Comparison of ENCODE assay signal across 22 mouse cellular contexts in genomic region chr14:18008524-18008923, GRCm38 (mm10).
DNase-seq lines count a peak whose midpoint lies in the region; ATAC-seq and TF ChIP-seq lines count a peak whose summit lies in the region.
"Had no signal": no experiment of that assay in that cellular context is flagged by ENCODE, and none has a peak within 500 bp of the region (broad histone marks: within the 10 kb centered on the region; RNA-seq: fewer than 3 reads in every experiment).

No protein-coding gene starts in this region.

- no peak overlapping the region for H3K27ac ChIP-seq in forebrain, embryonic 14.5 days (ENCODE audit: low read depth, low read length)
- no peak overlapping the region for H3K27ac ChIP-seq in forebrain, embryonic 10.5 days
- no peak overlapping the region for H3K27ac ChIP-seq in hindbrain, postnatal 0 days
- no peak overlapping the region for H3K27ac ChIP-seq in hindbrain, embryonic 16.5 days (ENCODE audit: low read depth, low read length)
- H3K27ac ChIP-seq in midbrain, embryonic 15.5 days = no peak overlapping the region
- no peak overlapping the region for H3K27ac ChIP-seq in midbrain, embryonic 10.5 days (replicated peaks)
- H3K27ac ChIP-seq: embryonic facial prominence, embryonic 12.5 days; forebrain, embryonic 12.5 days; heart, embryonic 13.5 days; hindbrain, embryonic 15.5 days had no signal

- no peak for TF ChIP-seq CTCF in hindbrain, postnatal 0 days (IDR thresholded peaks at IDR 0.05; ENCODE audit: low read depth)

- no peak overlapping the region for H3K4me3 ChIP-seq in forebrain, embryonic 14.5 days (ENCODE audit: low read depth, low read length)
- no peak overlapping the region for H3K4me3 ChIP-seq in forebrain, embryonic 10.5 days
- H3K4me3 ChIP-seq in hindbrain, postnatal 0 days (ENCODE audit: low read length) = no peak overlapping the region
- no peak overlapping the region for H3K4me3 ChIP-seq in hindbrain, embryonic 16.5 days (ENCODE audit: low read length)
- no peak overlapping the region for H3K4me3 ChIP-seq in midbrain, embryonic 15.5 days
- H3K4me3 ChIP-seq in midbrain, embryonic 10.5 days = no peak overlapping the region
- H3K4me3 ChIP-seq: embryonic facial prominence, embryonic 12.5 days; forebrain, embryonic 12.5 days; heart, embryonic 13.5 days; hindbrain, embryonic 15.5 days had no signal

- H3K4me1 ChIP-seq in forebrain, embryonic 14.5 days (ENCODE audit: control insufficient read depth, insufficient read depth, low read length) = no peaks in the 10 kb centered on the region
- no peaks in the 10 kb centered on the region for H3K4me1 ChIP-seq in forebrain, embryonic 10.5 days
- no peaks in the 10 kb centered on the region for H3K4me1 ChIP-seq in hindbrain, postnatal 0 days (ENCODE audit: insufficient read depth, low read length)
- H3K4me1 ChIP-seq in hindbrain, embryonic 16.5 days (ENCODE audit: control insufficient read depth, insufficient read depth, low read depth, low read length) = no peaks in the 10 kb centered on the region
- H3K4me1 ChIP-seq in midbrain, embryonic 15.5 days = no peaks in the 10 kb centered on the region
- no peaks in the 10 kb centered on the region for H3K4me1 ChIP-seq in midbrain, embryonic 10.5 days
- H3K4me1 ChIP-seq: embryonic facial prominence, embryonic 12.5 days; forebrain, embryonic 12.5 days; heart, embryonic 13.5 days; hindbrain, embryonic 15.5 days had no signal

- no peaks in the 10 kb centered on the region for H3K36me3 ChIP-seq in forebrain, embryonic 14.5 days (ENCODE audit: control insufficient read depth, insufficient read depth, low read length)
- no peaks in the 10 kb centered on the region for H3K36me3 ChIP-seq in forebrain, embryonic 10.5 days (replicated peaks)
- H3K36me3 ChIP-seq in hindbrain, postnatal 0 days (ENCODE audit: insufficient read depth, low read length) = no peaks in the 10 kb centered on the region
- no peaks in the 10 kb centered on the region for H3K36me3 ChIP-seq in hindbrain, embryonic 16.5 days (ENCODE audit: control insufficient read depth, insufficient read depth, low read length)
- no peaks in the 10 kb centered on the region for H3K36me3 ChIP-seq in midbrain, embryonic 15.5 days (replicated peaks)
- H3K36me3 ChIP-seq in midbrain, embryonic 10.5 days = no peaks in the 10 kb centered on the region
- H3K36me3 ChIP-seq: embryonic facial prominence, embryonic 12.5 days; forebrain, embryonic 12.5 days; heart, embryonic 13.5 days; hindbrain, embryonic 15.5 days had no signal

- no peak overlapping the region for H3K9ac ChIP-seq in forebrain, embryonic 14.5 days (ENCODE audit: low read length)
- no peak overlapping the region for H3K9ac ChIP-seq in hindbrain, postnatal 0 days (replicated peaks; ENCODE audit: low read length)
- H3K9ac ChIP-seq in hindbrain, embryonic 16.5 days (ENCODE audit: low read depth, low read length) = no peak overlapping the region
- H3K9ac ChIP-seq in midbrain, embryonic 15.5 days = no peak overlapping the region
- H3K9ac ChIP-seq: embryonic facial prominence, embryonic 12.5 days; forebrain, embryonic 12.5 days; heart, embryonic 13.5 days; hindbrain, embryonic 15.5 days had no signal

- H3K4me2 ChIP-seq in forebrain, embryonic 14.5 days (ENCODE audit: low read length) = no peak overlapping the region
- H3K4me2 ChIP-seq in hindbrain, postnatal 0 days (ENCODE audit: low read depth, low read length) = no peak overlapping the region
- H3K4me2 ChIP-seq in hindbrain, embryonic 16.5 days (ENCODE audit: low read length) = no peak overlapping the region
- no peak overlapping the region for H3K4me2 ChIP-seq in midbrain, embryonic 15.5 days
- H3K4me2 ChIP-seq: embryonic facial prominence, embryonic 12.5 days; forebrain, embryonic 12.5 days; heart, embryonic 13.5 days; hindbrain, embryonic 15.5 days had no signal

- no peak for ATAC-seq in forebrain, embryonic 14.5 days
- ATAC-seq in hindbrain, postnatal 0 days = 0 out of 2 replicates have a peak, but pooled peaks have one; percentile 27
- no peak for ATAC-seq in hindbrain, embryonic 16.5 days
- ATAC-seq in midbrain, embryonic 15.5 days (replicated peaks) = 0 out of 2 replicates have a peak, but pooled peaks have one; percentile 48
- ATAC-seq: CD4-positive, CD25-positive, alpha-beta regulatory T cell, adult 4 months had no signal

- 86% methylated on average over 3 of the region's 3 CpGs for WGBS in forebrain, embryonic 14.5 days
- WGBS in forebrain, embryonic 10.5 days = 90% methylated on average over 3 of the region's 3 CpGs
- 73% methylated on average over 3 of the region's 3 CpGs for WGBS in hindbrain, postnatal 0 days
- WGBS in hindbrain, embryonic 16.5 days = 85% methylated on average over 3 of the region's 3 CpGs
- 79% methylated on average over 3 of the region's 3 CpGs for WGBS in midbrain, embryonic 15.5 days
- 87% methylated on average over 3 of the region's 3 CpGs for WGBS in midbrain, embryonic 10.5 days

- H3K9me3 ChIP-seq in forebrain, embryonic 14.5 days (replicated peaks; ENCODE audit: control insufficient read depth, low read length) = no peaks in the 10 kb centered on the region
- H3K9me3 ChIP-seq in forebrain, embryonic 10.5 days = no peaks in the 10 kb centered on the region
- H3K9me3 ChIP-seq in hindbrain, postnatal 0 days (ENCODE audit: low read length) = no peaks in the 10 kb centered on the region
- no peaks in the 10 kb centered on the region for H3K9me3 ChIP-seq in hindbrain, embryonic 16.5 days (ENCODE audit: control insufficient read depth, low read length)
- no peaks in the 10 kb centered on the region for H3K9me3 ChIP-seq in midbrain, embryonic 15.5 days
- no peaks in the 10 kb centered on the region for H3K9me3 ChIP-seq in midbrain, embryonic 10.5 days (replicated peaks)
- H3K9me3 ChIP-seq: embryonic facial prominence, embryonic 12.5 days; forebrain, embryonic 12.5 days; G1E; heart, embryonic 13.5 days; hindbrain, embryonic 15.5 days had no signal

- no peaks in the 10 kb centered on the region for H3K27me3 ChIP-seq in forebrain, embryonic 14.5 days (replicated peaks; ENCODE audit: control insufficient read depth, insufficient read depth, low read length)
- no peaks in the 10 kb centered on the region for H3K27me3 ChIP-seq in forebrain, embryonic 10.5 days (ENCODE audit: poor library complexity, severe bottlenecking)
- H3K27me3 ChIP-seq in hindbrain, postnatal 0 days (ENCODE audit: insufficient read depth, low read length) = no peaks in the 10 kb centered on the region
- H3K27me3 ChIP-seq in hindbrain, embryonic 16.5 days (replicated peaks; ENCODE audit: control insufficient read depth, insufficient read depth, low read length) = no peaks in the 10 kb centered on the region
- H3K27me3 ChIP-seq in midbrain, embryonic 15.5 days (replicated peaks) = no peaks in the 10 kb centered on the region
- no peaks in the 10 kb centered on the region for H3K27me3 ChIP-seq in midbrain, embryonic 10.5 days (ENCODE audit: low read depth, poor library complexity, severe bottlenecking)
- H3K27me3 ChIP-seq: embryonic facial prominence, embryonic 12.5 days; forebrain, embryonic 12.5 days; heart, embryonic 13.5 days; hindbrain, embryonic 15.5 days had no signal

- peak; percentile 4 for DNase-seq in forebrain, embryonic 14.5 days (ENCODE audit: low spot score)
- no peak for DNase-seq in forebrain, embryonic 10.5 days (ENCODE audit: extremely low spot score, low spot score)
- DNase-seq in hindbrain, postnatal 0 days (ENCODE audit: low spot score) = peak; percentile 14
- no peak for DNase-seq in midbrain, embryonic 10.5 days (ENCODE audit: low spot score)
- peak; percentile 17 for DNase-seq in right cerebral cortex, postnatal 4 days
- no peak for DNase-seq in right cerebral cortex, adult 18-20 months
- DNase-seq: adrenal gland, adult 8-10 months; adrenal gland, postnatal 36 days; B cell, adult 2 months; cerebellum, adult 11 months; cerebellum, adult 9-10 months; cerebellum, postnatal 25 days; gastrocnemius, postnatal 14 days; heart, postnatal 36 days had no signal

Comparison
In these comparisons a context has a peak if more than half of its experiments do, and no peak if none do; other contexts are left out.
1. ATAC-seq: peak in hindbrain, postnatal 0 days (single experiment) and midbrain, embryonic 15.5 days (single experiment); none in forebrain, embryonic 14.5 days (single experiment) and hindbrain, embryonic 16.5 days (single experiment).
2. DNase-seq: peak in forebrain, embryonic 14.5 days (single experiment), hindbrain, postnatal 0 days (single experiment) and right cerebral cortex, postnatal 4 days (single experiment); none in forebrain, embryonic 10.5 days (single experiment), midbrain, embryonic 10.5 days (single experiment) and right cerebral cortex, adult 18-20 months (single experiment).